27 mouse cellular contexts compared by ENCODE assay signal in the genomic region with DNA sequence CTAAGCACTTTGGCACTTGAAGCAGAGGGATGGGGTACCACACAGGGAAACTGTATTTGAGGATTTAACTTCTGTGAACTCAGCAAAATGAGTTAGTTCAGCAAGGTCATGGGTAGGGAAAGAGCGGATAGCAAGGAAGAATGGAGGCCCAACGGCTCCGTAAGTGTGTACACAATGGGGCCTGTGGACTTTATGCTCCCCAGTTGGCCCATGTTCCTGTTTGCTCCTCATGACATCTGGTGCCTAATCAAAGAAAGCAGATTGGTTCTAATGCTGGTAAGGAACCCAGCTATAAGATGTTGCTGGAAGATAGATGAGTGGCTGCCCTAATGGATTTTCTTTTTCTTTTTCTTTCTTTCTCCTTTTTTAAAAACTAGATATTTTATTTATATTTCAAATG. TPM values are rescaled to one million over a fixed set of nuclear protein-coding genes. Genes with fewer than 3 reads are reported as not detected.
DNase-seq lines count a peak whose midpoint lies in the region; ATAC-seq and TF ChIP-seq lines count a peak whose summit lies in the region.
"Had no signal": no experiment of that assay in that cellular context is flagged by ENCODE, and none has a peak within 500 bp of the region (broad histone marks: within the 10 kb centered on the region; RNA-seq: fewer than 3 reads in every experiment).

No protein-coding gene starts in this region.

- H3K27ac ChIP-seq in heart, embryonic 13.5 days (replicated peaks), result 0 out of 2 replicates have a peak overlapping the region, but pooled peaks have one; percentile 42
- no peak overlapping the region for H3K27ac ChIP-seq in intestine, postnatal 0 days (ENCODE audit: low read depth, low read length)
- no peak overlapping the region for H3K27ac ChIP-seq in intestine, embryonic 15.5 days
- H3K27ac ChIP-seq in lung, embryonic 16.5 days (ENCODE audit: low read length), result no peak overlapping the region
- no peak overlapping the region for H3K27ac ChIP-seq in left cerebral cortex, adult 2 months
- H3K27ac ChIP-seq: hindbrain, embryonic 10.5 days; hindbrain, embryonic 15.5 days; kidney, postnatal 0 days; midbrain, embryonic 10.5 days had no signal

- peaks cover 45% of the 10 kb centered on the region for H3K4me1 ChIP-seq in heart, embryonic 13.5 days
- peaks cover 18% of the 10 kb centered on the region for H3K4me1 ChIP-seq in intestine, postnatal 0 days (replicated peaks; ENCODE audit: control insufficient read depth, insufficient read depth, low read length)
- peaks cover 20% of the 10 kb centered on the region for H3K4me1 ChIP-seq in intestine, embryonic 15.5 days (replicated peaks)
- H3K4me1 ChIP-seq in lung, embryonic 16.5 days (replicated peaks; ENCODE audit: control insufficient read depth, insufficient read depth, low read length), result peaks cover 34% of the 10 kb centered on the region

- no peak overlapping the region for H3K9ac ChIP-seq in heart, embryonic 13.5 days
- no peak overlapping the region for H3K9ac ChIP-seq in intestine, postnatal 0 days (ENCODE audit: low read depth, low read length)
- no peak overlapping the region for H3K9ac ChIP-seq in intestine, embryonic 15.5 days
- no peak overlapping the region for H3K9ac ChIP-seq in lung, embryonic 16.5 days (ENCODE audit: low read length)
- H3K9ac ChIP-seq: forebrain, postnatal 0 days; hindbrain, embryonic 15.5 days had no signal

- H3K36me3 ChIP-seq in heart, embryonic 13.5 days, result peaks cover 41% of the 10 kb centered on the region
- peaks cover 25% of the 10 kb centered on the region for H3K36me3 ChIP-seq in intestine, postnatal 0 days (ENCODE audit: control insufficient read depth, insufficient read depth)
- peaks cover 8% of the 10 kb centered on the region; the same call in 1 of the 2 replicates for H3K36me3 ChIP-seq in intestine, embryonic 15.5 days
- peaks cover 19% of the 10 kb centered on the region for H3K36me3 ChIP-seq in lung, embryonic 16.5 days (ENCODE audit: control insufficient read depth, insufficient read depth, low read length)

- 71% methylated on average over 3 of the region's 3 CpGs for WGBS in heart, embryonic 13.5 days
- 39% methylated on average over 3 of the region's 3 CpGs for WGBS in intestine, postnatal 0 days
- 64% methylated on average over 3 of the region's 3 CpGs for WGBS in intestine, embryonic 15.5 days
- 67% methylated on average over 3 of the region's 3 CpGs for WGBS in lung, embryonic 16.5 days

- no peaks in the 10 kb centered on the region for H3K9me3 ChIP-seq in heart, embryonic 13.5 days
- no peaks in the 10 kb centered on the region for H3K9me3 ChIP-seq in intestine, postnatal 0 days (ENCODE audit: control insufficient read depth)
- no peaks in the 10 kb centered on the region for H3K9me3 ChIP-seq in intestine, embryonic 15.5 days
- H3K9me3 ChIP-seq in lung, embryonic 16.5 days (ENCODE audit: control insufficient read depth, low read length), result no peaks in the 10 kb centered on the region
- H3K9me3 ChIP-seq: G1E; hindbrain, embryonic 10.5 days; hindbrain, embryonic 15.5 days; midbrain, embryonic 10.5 days had no signal

- DNase-seq in heart, postnatal 14 days, result no peak
- DNase-seq in lung, postnatal 25 days (ENCODE audit: low spot score), result no peak
- DNase-seq in left cerebral cortex, adult 2 months (ENCODE audit: extremely low spot score in 1 of 2, low spot score in 2 of 2), result no peak
- DNase-seq: adrenal gland, adult 8-10 months; cerebellum, adult 2 months; cerebellum, postnatal 14 days; forebrain, postnatal 0 days; kidney, adult 8-10 months; kidney, postnatal 4 days; left cerebral cortex, postnatal 4 days; lung, postnatal 10 days; right cerebral cortex, postnatal 25 days; spleen, adult 18-20 months; thymus, adult 18-20 months; thymus, postnatal 25 days had no signal

- ATAC-seq in heart, embryonic 13.5 days (ENCODE audit: extremely low read depth, insufficient number of reproducible peaks, low FRiP score, low TSS enrichment), result no peak
- ATAC-seq in intestine, postnatal 0 days, result no peak
- no peak for ATAC-seq in intestine, embryonic 15.5 days
- no peak for ATAC-seq in lung, embryonic 16.5 days (ENCODE audit: low read depth)
- ATAC-seq: forebrain, postnatal 0 days; inflammation-experienced regulatory T-cells, adult 6 months; midbrain, embryonic 16.5 days had no signal

- H3K4me2 ChIP-seq in heart, embryonic 13.5 days, result peak overlapping the region; percentile 48
- H3K4me2 ChIP-seq in intestine, postnatal 0 days (replicated peaks; ENCODE audit: low read depth), result 0 out of 2 replicates have a peak overlapping the region, but pooled peaks have one; percentile 9
- no peak overlapping the region for H3K4me2 ChIP-seq in intestine, embryonic 15.5 days (replicated peaks)
- peak overlapping the region; percentile 16; the same call in 1 of the 2 replicates for H3K4me2 ChIP-seq in lung, embryonic 16.5 days (ENCODE audit: low read depth, low read length)
- H3K4me2 ChIP-seq: hindbrain, embryonic 15.5 days had no signal

- TF ChIP-seq CTCF in intestine, postnatal 0 days (IDR thresholded peaks at IDR 0.05; ENCODE audit: low read depth), result no peak
- no peak for TF ChIP-seq CTCF in left cerebral cortex, adult 2 months (IDR thresholded peaks at IDR 0.05)

- H3K27me3 ChIP-seq in heart, embryonic 13.5 days (replicated peaks), result no peaks in the 10 kb centered on the region
- no peaks in the 10 kb centered on the region for H3K27me3 ChIP-seq in intestine, postnatal 0 days (replicated peaks; ENCODE audit: control insufficient read depth, insufficient read depth, low read length)
- no peaks in the 10 kb centered on the region for H3K27me3 ChIP-seq in intestine, embryonic 15.5 days (replicated peaks)
- no peaks in the 10 kb centered on the region for H3K27me3 ChIP-seq in lung, embryonic 16.5 days (ENCODE audit: control insufficient read depth, insufficient read depth, low read depth, low read length)
- H3K27me3 ChIP-seq: hindbrain, embryonic 15.5 days had no signal

- H3K4me3 ChIP-seq in heart, embryonic 13.5 days, result no peak overlapping the region
- H3K4me3 ChIP-seq in intestine, postnatal 0 days (ENCODE audit: low read depth, low read length), result no peak overlapping the region
- no peak overlapping the region for H3K4me3 ChIP-seq in intestine, embryonic 15.5 days (replicated peaks)
- H3K4me3 ChIP-seq in lung, embryonic 16.5 days (ENCODE audit: low read length), result no peak overlapping the region
- H3K4me3 ChIP-seq in left cerebral cortex, adult 2 months, result no peak overlapping the region
- H3K4me3 ChIP-seq: erythroblast, embryonic 14.5 days; hindbrain, embryonic 10.5 days; hindbrain, embryonic 15.5 days; midbrain, embryonic 10.5 days had no signal

- intact Hi-C loops in heart, postnatal 14 days (cut with DNase I), result loop anchor here (5.0 kb wide), 1 partner anchor 57 kb away; no protein-coding TSS in a partner anchor
- intact Hi-C loops in left cerebral cortex, adult 2 months (cut with DNase I), result loop anchor here (5.0 kb wide), 1 partner anchor 178 kb away; a partner anchor contains a TSS

RNA-seq across cellular contexts. Expression of a gene that starts 3.4 kb away (rescaled TPM):
- polyA plus RNA-seq in heart, embryonic 13.5 days (2015; fragmentation: Nextera tagmentation; extraction: Ambion mirVana), result 200 and 206 TPM in 2 replicates
- 10 to 100 TPM; 42.0 to 42.3 TPM for total RNA-seq in heart, postnatal 14 days (2021)
- 96.2 and 106 TPM in 2 replicates for polyA plus RNA-seq in intestine, postnatal 0 days (2015; fragmentation: Nextera tagmentation; extraction: Ambion mirVana)
- polyA plus RNA-seq in intestine, embryonic 15.5 days (2015; fragmentation: Nextera tagmentation; extraction: Ambion mirVana), result 245 and 256 TPM in 2 replicates
- polyA plus RNA-seq in lung, embryonic 16.5 days (2015; fragmentation: Nextera tagmentation; extraction: Ambion mirVana), result 237 and 238 TPM in 2 replicates
- total RNA-seq in left cerebral cortex, adult 2 months (2021), result 10 to 100 TPM; 47.0 to 47.4 TPM
